Mouse (Mus musculus) kidney, postnatal 25 days (tissue): ENCODE results near the gene Vmn1r188.
"Not testable (repeated sequence)": the region's sequence is repeated elsewhere in the genome, so short reads cannot be mapped to it uniquely, and the experiment has no call there.

Experiments used
- DNase-seq, 2 experiments: peaks; one replicate each; pipeline ENCODE4 v3.0.0; 2021; ENCODE audit warnings: mixed read lengths in 2 of 2

Vmn1r188 gene

DNA sequence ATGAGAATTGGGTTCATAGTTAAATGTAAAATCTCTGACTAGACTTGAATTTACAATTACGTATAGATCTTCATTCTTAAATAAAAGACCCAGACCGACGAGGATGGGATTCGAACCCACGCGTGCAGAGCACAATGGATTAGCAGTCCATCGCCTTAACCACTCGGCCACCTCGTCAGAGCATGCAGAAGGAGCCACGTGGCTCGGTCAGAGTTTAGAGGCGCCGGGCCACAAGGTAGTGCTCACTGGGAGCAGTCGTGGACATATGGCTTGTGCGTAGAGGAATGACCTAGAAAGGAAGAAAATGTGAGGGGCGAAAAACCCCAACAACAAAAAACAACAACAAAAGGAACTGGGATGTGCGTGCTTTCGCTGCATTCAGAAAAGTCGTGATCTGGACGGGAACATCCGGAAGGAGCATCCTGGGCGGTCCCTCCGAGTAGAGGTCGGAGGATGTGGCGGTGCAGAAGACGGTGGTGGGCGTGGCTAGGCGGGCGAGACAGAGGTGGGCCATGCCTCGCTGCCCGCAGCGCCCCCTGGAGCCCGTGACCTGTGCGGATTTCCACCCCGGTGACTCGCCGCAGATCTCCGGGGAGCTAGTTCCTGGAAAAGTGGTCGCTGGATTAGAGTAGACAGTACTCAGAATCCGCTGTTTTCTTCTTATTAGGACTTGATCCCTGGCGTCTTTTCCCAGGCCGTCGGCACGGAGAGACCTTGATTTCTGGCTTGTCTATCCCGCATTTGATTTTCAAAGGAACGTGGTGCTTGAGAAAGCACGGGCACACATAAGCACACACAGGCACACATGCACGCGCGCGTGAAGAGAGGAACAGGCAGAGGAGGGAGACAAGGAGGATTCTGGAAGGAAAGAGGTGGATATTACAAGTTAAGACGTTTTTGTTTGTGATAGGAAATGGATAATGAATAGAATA, 33.4 kb upstream of the Vmn1r188 start:
- DNase-seq: peak; percentile 92 to 94

DNA sequence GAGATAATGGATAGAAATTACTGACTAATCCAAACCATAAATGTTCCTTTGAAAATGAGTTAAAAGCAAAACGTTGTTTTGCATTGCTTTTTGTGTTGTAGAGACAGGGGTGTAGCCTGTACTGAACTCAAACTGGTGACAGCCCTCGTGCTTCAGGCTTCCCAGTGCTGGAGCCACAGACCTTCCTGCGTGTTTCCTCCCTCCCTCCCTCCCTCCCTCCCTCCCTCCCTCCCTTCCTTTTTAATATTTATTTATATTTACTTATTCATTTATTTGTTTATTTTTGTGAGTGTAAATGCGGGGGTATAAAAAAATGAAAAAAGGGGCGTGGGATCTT, 32.7 kb upstream of the Vmn1r188 start:
- DNase-seq: no peak

DNA sequence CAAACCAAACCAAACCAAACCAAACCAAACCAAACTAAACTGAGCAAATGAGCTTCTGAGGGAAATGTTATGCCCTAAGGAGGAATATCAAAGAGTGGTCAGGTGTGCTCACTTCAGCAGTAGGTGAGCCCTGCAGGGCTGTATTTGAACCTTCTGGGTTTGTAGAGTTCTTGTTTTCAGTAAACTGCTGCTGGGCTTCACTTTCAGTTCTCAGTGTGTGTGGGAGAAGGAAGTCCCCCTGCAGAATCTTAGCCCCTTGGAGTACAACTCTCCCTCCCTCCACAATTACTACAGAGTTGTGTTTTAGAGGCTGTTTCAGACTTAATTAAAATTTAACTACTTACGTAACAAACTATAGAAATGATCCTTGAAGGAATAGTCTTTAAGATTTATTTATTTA, 30.5 kb upstream of the Vmn1r188 start:
- no peak for DNase-seq

DNA sequence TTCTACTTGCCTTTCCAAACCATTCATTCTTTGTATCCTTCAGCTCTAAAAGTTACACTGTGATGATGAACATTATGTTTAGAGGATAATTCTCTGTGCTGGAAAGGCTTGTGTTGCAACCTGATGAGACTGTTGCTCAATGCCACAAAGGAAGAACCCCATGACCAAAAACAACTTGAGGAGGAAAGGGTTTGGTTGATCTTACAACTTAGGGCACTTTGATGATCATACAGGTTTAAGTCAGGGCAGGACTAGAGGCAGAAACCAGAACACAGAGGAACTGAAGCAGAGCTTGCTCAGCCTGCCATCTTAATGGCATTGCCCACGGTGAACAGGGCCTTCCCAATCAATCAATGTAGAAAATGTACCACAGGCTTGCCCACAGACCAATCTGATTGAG, 22.8 kb upstream of the Vmn1r188 start:
- DNase-seq: no peak

DNA sequence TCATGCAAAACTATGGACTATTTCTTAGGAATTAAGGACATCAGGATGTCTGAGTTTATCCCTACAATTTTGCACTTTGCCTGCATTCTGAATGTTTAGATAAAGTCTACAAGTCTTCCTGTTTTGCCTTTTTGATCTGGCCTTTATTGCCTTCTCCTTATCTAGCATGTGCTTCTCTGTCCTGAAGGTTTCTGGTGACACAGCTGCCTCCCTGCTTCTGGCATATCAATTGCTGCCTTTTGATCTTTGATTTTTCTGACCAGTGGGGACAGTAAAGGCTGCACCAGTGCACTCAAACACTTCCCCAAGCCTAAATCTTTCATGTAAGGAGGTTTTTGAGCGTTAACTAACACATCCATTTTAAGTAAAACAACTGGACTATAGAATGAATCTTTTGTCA, 20.8 kb upstream of the Vmn1r188 start:
- no peak for DNase-seq

DNA sequence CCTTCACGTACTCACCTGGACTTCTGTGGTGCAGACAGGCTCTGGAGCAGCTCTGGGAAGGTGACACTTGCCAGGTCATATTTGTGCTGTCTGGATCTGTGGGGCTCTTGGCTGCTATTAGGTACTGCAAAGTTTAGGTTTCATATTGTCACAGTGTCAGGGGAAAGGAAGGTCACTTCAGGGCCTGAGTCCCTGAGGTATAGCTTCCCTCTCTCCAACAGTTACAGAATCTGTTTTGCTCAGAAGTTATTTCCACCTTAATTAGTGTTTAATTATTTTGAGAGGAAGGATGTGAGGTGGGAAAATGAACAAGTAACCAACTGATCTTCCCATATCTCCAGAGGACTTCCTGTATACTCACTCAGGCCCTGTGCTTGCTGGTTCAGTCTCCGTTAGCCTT, 21.5 kb downstream of the Vmn1r188 start, which contains the start of gene Vmn1r189:
Gene Vmn1r189, minus strand, starts transcription at position 101 of the 400 bp plus-strand sequence.
- DNase-seq: not testable (repeated sequence)

DNA sequence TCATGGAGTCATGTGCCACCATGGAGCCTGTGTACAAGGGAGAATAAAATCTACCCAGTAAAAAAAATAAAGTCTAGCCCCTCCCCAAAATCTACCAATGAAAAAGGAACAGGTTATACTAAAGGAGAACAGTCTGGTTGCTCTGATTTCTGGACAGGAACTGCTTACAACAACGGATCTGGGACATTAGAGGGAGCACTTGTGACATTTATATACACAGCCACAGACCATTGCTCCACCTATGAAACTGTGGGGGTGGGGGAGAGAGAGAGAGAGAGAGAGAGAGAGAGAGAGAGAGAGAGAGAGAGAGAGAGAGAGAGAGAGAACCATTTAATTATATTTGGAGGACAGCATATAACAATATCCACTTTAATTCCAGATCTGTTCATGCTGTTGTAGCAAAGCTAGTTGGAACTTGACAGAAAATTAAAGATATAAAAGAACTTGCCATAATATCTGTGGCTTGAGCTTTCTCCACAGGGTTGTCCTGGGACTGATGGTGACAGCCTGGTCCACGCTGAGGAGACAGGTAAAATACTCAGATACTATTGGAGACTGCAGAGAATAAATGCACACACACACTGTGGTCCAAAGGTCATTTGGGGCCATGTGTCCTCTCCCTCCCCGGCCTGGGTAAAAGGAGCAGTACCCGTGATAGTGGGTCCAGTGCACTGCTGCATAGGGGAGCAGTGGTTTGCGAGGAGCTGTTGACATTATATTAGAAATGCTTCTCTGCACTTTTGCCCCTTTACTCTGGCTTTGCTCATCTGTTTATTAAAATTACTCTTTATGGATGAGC, 52.5 kb downstream of the Vmn1r188 start:
- not testable (repeated sequence) for DNase-seq
